Mouse (Mus musculus) testis, adult 2 months (tissue): ENCODE measurements at regions not wholly inside any gene's neighbourhood (a gene's known extent, or its start where the extent isn't known, plus 50 kb on each side); places are given as distances from the start of the nearest gene placed in this dataset.
"Not testable (repeated sequence)": the region's sequence is repeated elsewhere in the genome, so short reads cannot be mapped to it uniquely, and the experiment has no call there.

Experiments used
- CTCF ChIP-seq: fragments of 200-500 bp; IDR thresholded peaks from 2 replicates; pipeline ENCODE4 v1.5.1; 2012; ENCODE audit warnings: low read depth, mild to moderate bottlenecking, inconsistent platforms, low read length, moderate library complexity; ENCODE audit not compliant: control insufficient read depth, insufficient read depth, insufficient replicate concordance
- POLR2A ChIP-seq: fragments of 200-500 bp; IDR thresholded peaks from 2 replicates; pipeline ENCODE4 v1.6.1; 2012; ENCODE audit warnings: low read depth, mild to moderate bottlenecking, inconsistent platforms, low read length, moderate library complexity; ENCODE audit not compliant: control insufficient read depth

DNA sequence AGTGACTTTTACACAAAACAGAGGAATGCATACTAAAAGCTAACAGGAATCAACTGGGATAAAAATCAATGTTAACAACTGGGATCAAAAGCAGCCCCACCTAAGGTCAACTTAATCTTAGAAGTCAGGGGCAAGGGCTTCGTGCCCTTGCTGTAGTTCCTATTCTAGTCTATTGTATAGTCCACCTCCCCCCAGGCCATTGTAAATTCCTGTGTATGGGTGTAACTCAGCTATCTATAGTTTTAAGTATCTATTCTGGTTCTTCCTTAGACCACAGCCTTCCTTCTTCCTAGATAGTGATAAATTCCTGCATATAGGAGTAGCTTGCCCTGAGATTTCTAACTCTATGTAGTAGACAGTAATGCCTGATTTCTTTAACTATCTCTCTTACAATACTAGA is 88.4 kb downstream of the Fam161a start:
- not testable (repeated sequence) for TF ChIP-seq POLR2A, CTCF
